Mouse (Mus musculus): Measurements from ENCODE around the gene Ptges.

DNA sequence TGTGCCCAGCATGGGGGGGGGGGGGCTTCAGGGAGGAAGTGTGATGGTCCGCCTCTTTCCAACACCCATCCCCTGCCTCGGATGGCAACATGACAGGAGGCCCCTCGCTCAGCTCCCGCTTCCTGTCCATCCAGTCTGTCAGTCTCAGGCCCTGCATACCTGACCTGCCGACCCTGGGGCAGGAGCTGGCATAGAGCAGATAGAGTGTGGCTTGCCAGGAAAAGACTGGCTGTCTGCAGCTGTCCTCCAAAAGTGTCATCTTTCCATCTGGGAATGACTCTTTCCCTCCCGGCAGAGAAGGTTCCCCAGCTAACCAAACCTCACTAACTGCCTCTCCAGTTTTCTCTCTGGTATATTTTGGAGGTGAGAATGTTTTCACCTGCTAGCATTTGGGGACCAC lies 79.1 kb downstream of the Ptges start:
- TF ChIP-seq CTCF (IDR thresholded peaks at IDR 0.05; ENCODE audit: extremely low read depth, insufficient read length, insufficient replicate concordance, low read depth, low read length) (no peak), POLR2A (IDR thresholded peaks at IDR 0.05; ENCODE audit: low read depth, low read length) (no peak)

Data from small intestine, adult 2 months (tissue).